Mouse (Mus musculus): ENCODE data around the gene Fam20b.

GRCm38 (mm10) chr1:156745188-156745810, 26.4 kb upstream of the Fam20b start:
- TF ChIP-seq CTCF (conservative IDR thresholded peaks at IDR 0.05; ENCODE audit: insufficient read depth, insufficient read length, low read depth, low read length) (no peak), POLR2A (IDR thresholded peaks at IDR 0.05; ENCODE audit: low read depth, low read length) (no peak)

Measured in kidney, adult 2 months (tissue).